Mouse (Mus musculus): ENCODE measurements around the gene Mief2.

GRCm38 (mm10) chr11:60697561-60697960, 30.6 kb upstream of the Mief2 start:
- TF ChIP-seq CTCF (IDR thresholded peaks at IDR 0.05; ENCODE audit: extremely low read depth, insufficient read depth, low read length) (0 out of 2 replicates have a peak, but pooled peaks have one; percentile 16), POLR2A (IDR thresholded peaks at IDR 0.05; ENCODE audit: extremely low read depth, insufficient read depth, low read length) (no peak)

Measured in cortical plate, adult 2 months (tissue).